In genomic region chr2:34253627-34254026, GRCm38 (mm10) we compare ENCODE assay signal across 22 mouse cellular contexts.
DNase-seq lines count a peak whose midpoint lies in the region; ATAC-seq and TF ChIP-seq lines count a peak whose summit lies in the region.
"Had no signal": no experiment of that assay in that cellular context is flagged by ENCODE, and none has a peak within 500 bp of the region (broad histone marks: within the 10 kb centered on the region; RNA-seq: fewer than 3 reads in every experiment).

No protein-coding gene starts in this region.

- no peaks in the 10 kb centered on the region for H3K27me3 ChIP-seq in hindbrain, embryonic 10.5 days (ENCODE audit: insufficient read depth, poor library complexity, severe bottlenecking)
- H3K27me3 ChIP-seq in hindbrain, postnatal 0 days (ENCODE audit: insufficient read depth, low read length), result no peaks in the 10 kb centered on the region
- no peaks in the 10 kb centered on the region for H3K27me3 ChIP-seq in kidney, embryonic 16.5 days (ENCODE audit: insufficient read depth, low read length)
- no peaks in the 10 kb centered on the region for H3K27me3 ChIP-seq in heart, embryonic 11.5 days (ENCODE audit: control insufficient read depth, insufficient read depth, low read length)
- H3K27me3 ChIP-seq: CH12.LX; heart, embryonic 15.5 days; limb, embryonic 15.5 days; midbrain, embryonic 13.5 days; Patski had no signal

- no peak for TF ChIP-seq CTCF in hindbrain, postnatal 0 days (IDR thresholded peaks at IDR 0.05; ENCODE audit: low read depth)

- H3K9ac ChIP-seq in hindbrain, postnatal 0 days (replicated peaks; ENCODE audit: low read length), result no peak overlapping the region
- no peak overlapping the region for H3K9ac ChIP-seq in kidney, embryonic 16.5 days (replicated peaks; ENCODE audit: low read length)
- no peak overlapping the region for H3K9ac ChIP-seq in heart, embryonic 11.5 days (ENCODE audit: low read depth, low read length)
- H3K9ac ChIP-seq: heart, embryonic 15.5 days; limb, embryonic 15.5 days; liver, embryonic 14.5 days; midbrain, embryonic 13.5 days had no signal

- no peak overlapping the region for H3K4me2 ChIP-seq in hindbrain, postnatal 0 days (ENCODE audit: low read depth, low read length)
- H3K4me2 ChIP-seq in kidney, embryonic 16.5 days (replicated peaks; ENCODE audit: low read depth, low read length), result no peak overlapping the region
- no peak overlapping the region for H3K4me2 ChIP-seq in heart, embryonic 11.5 days
- H3K4me2 ChIP-seq: heart, embryonic 15.5 days; limb, embryonic 15.5 days; midbrain, embryonic 13.5 days had no signal

- no peaks in the 10 kb centered on the region for H3K9me3 ChIP-seq in hindbrain, embryonic 10.5 days
- no peaks in the 10 kb centered on the region for H3K9me3 ChIP-seq in hindbrain, postnatal 0 days (ENCODE audit: low read length)
- H3K9me3 ChIP-seq in kidney, embryonic 16.5 days (ENCODE audit: low read length), result no peaks in the 10 kb centered on the region
- H3K9me3 ChIP-seq in heart, embryonic 11.5 days (replicated peaks; ENCODE audit: control insufficient read depth, low read length), result no peaks in the 10 kb centered on the region
- H3K9me3 ChIP-seq: G1E; heart, embryonic 15.5 days; limb, embryonic 15.5 days; midbrain, embryonic 13.5 days had no signal

- no peaks in the 10 kb centered on the region for H3K36me3 ChIP-seq in hindbrain, embryonic 10.5 days
- no peaks in the 10 kb centered on the region for H3K36me3 ChIP-seq in hindbrain, postnatal 0 days (ENCODE audit: insufficient read depth, low read length)
- H3K36me3 ChIP-seq in kidney, embryonic 16.5 days (ENCODE audit: insufficient read depth, low read length), result no peaks in the 10 kb centered on the region
- no peaks in the 10 kb centered on the region for H3K36me3 ChIP-seq in heart, embryonic 11.5 days (ENCODE audit: control insufficient read depth, insufficient read depth, low read length)
- H3K36me3 ChIP-seq: G1E; heart, embryonic 15.5 days; limb, embryonic 15.5 days; midbrain, embryonic 13.5 days had no signal

- WGBS in hindbrain, embryonic 10.5 days, result 34% methylated on average over 1 of the region's 1 CpGs
- 46% methylated on average over 1 of the region's 1 CpGs for WGBS in hindbrain, postnatal 0 days
- WGBS in kidney, embryonic 16.5 days, result 29% methylated on average over 1 of the region's 1 CpGs
- WGBS in heart, embryonic 11.5 days (ENCODE audit: insufficient replicate concordance), result 25% methylated on average over 1 of the region's 1 CpGs

- peaks cover 63% of the 10 kb centered on the region for H3K4me1 ChIP-seq in hindbrain, embryonic 10.5 days (replicated peaks)
- peaks cover 14% of the 10 kb centered on the region; the same call in 1 of the 2 replicates for H3K4me1 ChIP-seq in hindbrain, postnatal 0 days (ENCODE audit: insufficient read depth, low read length)
- H3K4me1 ChIP-seq in kidney, embryonic 16.5 days (ENCODE audit: insufficient read depth, low read length), result peaks cover 40% of the 10 kb centered on the region
- peaks cover 9% of the 10 kb centered on the region; the same call in 1 of the 2 replicates for H3K4me1 ChIP-seq in heart, embryonic 11.5 days (ENCODE audit: control insufficient read depth, insufficient read depth, low read length)

- H3K27ac ChIP-seq in hindbrain, embryonic 10.5 days, result peak overlapping the region; percentile 35; the same call in 1 of the 2 replicates
- H3K27ac ChIP-seq in hindbrain, postnatal 0 days, result no peak overlapping the region
- peak overlapping the region; percentile 56; the same call in 1 of the 2 replicates for H3K27ac ChIP-seq in kidney, embryonic 16.5 days (ENCODE audit: low read length)
- no peak overlapping the region for H3K27ac ChIP-seq in heart, embryonic 11.5 days (ENCODE audit: low read depth, low read length)
- H3K27ac ChIP-seq: heart, embryonic 15.5 days; limb, embryonic 15.5 days; liver, embryonic 14.5 days had no signal

- ATAC-seq in hindbrain, postnatal 0 days, result no peak
- ATAC-seq in kidney, embryonic 16.5 days (ENCODE audit: low FRiP score, low TSS enrichment), result no peak
- ATAC-seq in heart, embryonic 11.5 days (replicated peaks; ENCODE audit: insufficient number of reproducible peaks, low FRiP score, low TSS enrichment), result no peak
- ATAC-seq: midbrain, embryonic 13.5 days; Patski had no signal

- H3K4me3 ChIP-seq in hindbrain, embryonic 10.5 days, result no peak overlapping the region
- H3K4me3 ChIP-seq in hindbrain, postnatal 0 days (ENCODE audit: low read length), result no peak overlapping the region
- H3K4me3 ChIP-seq in kidney, embryonic 16.5 days (ENCODE audit: low read length), result no peak overlapping the region
- no peak overlapping the region for H3K4me3 ChIP-seq in heart, embryonic 11.5 days (ENCODE audit: low read depth, low read length)
- H3K4me3 ChIP-seq: heart, embryonic 15.5 days; limb, embryonic 15.5 days; midbrain, embryonic 13.5 days had no signal

- DNase-seq in hindbrain, embryonic 10.5 days (ENCODE audit: low spot score), result no peak
- DNase-seq in hindbrain, postnatal 0 days (ENCODE audit: low spot score), result no peak
- DNase-seq in kidney, postnatal 36 days, result no peak
- peak; percentile 10 for DNase-seq in lung, postnatal 10 days
- DNase-seq in lung, postnatal 36 days, result no peak
- DNase-seq: adrenal gland, postnatal 36 days; B cell, adult 2 months; cerebellum, adult 9-11 months; heart, postnatal 36 days; kidney, adult 2 months; left cerebral cortex, postnatal 4 days; thymus, adult 18-20 months; thymus, postnatal 36 days had no signal

Comparison
In these comparisons a context has a peak if more than half of its experiments do, and no peak if none do; other contexts are left out.
1. H3K27ac ChIP-seq: peak in hindbrain, embryonic 10.5 days (single experiment) and kidney, embryonic 16.5 days (single experiment); none in hindbrain, postnatal 0 days (single experiment) and heart, embryonic 11.5 days (single experiment).